Mouse (Mus musculus): ENCODE results near the gene Apoc3.

Gene Apoc3

DNA sequence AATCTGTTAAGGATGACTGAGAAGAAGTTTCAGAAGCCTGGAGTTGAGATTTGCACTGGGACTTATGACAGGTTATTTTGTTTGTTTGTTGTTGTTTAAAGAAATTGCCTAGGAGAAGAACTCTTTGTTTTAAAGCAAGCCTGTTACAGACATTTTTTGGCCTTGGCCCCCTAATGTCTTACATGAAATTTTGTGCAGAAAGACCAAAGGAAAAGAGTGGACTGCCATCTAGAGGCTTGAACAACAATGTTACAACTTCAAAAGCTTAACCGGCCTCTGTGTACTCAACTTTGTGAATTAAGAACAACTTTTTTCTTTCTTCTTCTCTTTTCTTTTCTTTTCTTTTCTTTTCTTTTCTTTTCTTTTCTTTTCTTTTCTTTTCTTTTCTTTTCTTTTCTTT is 43.8 kb downstream of the Apoc3 start:
- no peak for DNase-seq

GRCm38 (mm10) chr9:46191234-46191633 is 44.2 kb downstream of the Apoc3 start:
- no peak for DNase-seq

- DNase-seq: no peak
Observed at GRCm38 (mm10) chr9:46189381-46189780, 46.1 kb downstream of the Apoc3 start.

DNA sequence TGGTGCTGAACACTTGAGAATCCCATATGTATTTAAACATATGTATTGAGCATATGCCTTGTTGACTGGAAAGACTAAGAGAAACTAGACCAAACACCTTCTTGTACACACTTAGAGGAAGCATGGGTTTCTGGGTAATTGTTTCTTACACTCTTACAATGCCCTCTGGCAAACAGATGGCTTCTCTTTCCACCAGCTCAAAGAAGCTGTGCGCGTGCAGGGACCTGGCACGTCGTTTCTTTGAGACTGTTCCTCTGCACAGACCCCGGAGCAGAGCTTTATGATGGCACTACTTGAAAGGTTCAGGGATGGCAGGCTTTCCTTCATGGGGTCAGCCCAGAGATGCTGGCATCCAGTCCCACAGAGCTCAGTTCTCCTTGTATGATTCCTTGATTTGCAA is 46.5 kb downstream of the Apoc3 start:
- DNase-seq: no peak

DNA sequence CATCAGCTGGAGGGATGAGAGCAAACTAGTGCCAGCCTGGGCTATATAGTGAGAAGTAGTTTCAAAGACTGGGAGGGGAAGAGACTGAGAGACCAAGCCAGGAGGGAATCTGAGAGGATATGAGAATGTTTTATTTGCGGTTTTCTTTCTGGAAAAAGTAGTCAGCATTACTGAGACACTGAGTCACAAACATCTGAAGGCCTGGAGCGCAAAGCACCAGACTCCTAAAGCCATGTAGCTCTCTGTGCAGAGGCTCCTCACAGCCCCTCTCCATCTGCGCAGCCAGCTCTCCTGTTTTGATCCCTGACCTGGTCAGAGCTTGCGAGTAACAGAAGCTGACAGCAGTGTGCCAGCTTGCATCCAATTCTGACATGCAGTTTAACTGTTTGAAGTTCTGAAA is 47.1 kb downstream of the Apoc3 start:
- no peak for DNase-seq

GRCm38 (mm10) chr9:46186387-46186786 is 49.0 kb downstream of the Apoc3 start:
- no peak for DNase-seq

DNA sequence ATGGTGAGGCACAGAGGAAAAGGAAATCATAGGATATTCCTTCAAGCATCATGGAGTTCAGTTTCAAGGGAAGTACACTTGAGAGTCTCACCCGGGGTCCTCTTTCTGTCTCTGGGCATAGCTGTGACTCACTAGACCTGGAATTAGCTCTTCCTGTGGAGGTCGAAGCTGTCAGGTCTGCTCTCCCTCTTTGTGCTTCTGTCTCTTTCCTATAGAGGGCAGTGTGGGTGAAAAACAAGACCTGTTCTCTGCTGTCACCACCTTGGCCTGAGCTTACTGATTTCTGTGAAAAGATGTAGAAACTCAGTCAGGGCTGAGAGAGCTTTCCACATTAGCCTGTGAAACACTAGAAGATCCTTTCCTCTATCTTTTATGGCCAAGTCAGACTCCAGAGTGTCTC is 50.2 kb downstream of the Apoc3 start:
- DNase-seq: no peak

DNA sequence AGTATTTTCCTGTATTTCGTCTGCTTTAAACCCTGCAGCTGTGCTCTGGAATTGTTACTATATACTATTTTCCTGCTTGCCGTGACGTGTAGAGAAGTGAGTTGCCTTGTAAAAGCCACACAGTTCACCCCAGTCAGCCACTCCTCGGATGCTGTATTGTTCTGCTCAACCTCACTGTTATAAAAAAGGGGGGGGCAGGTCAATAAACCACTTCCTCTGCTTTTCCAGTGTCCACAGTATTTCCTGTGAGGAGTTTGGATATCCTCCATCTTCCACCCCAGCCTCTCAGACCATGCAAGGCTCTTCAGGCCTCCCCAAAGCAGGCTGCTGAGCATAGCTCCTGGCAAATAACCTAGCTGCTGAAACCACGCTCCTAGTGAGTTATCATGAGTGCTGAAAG is 50.9 kb downstream of the Apoc3 start:
- no peak for DNase-seq
